In genomic region chr4:152574266-152574665, GRCm38 (mm10) we compare ENCODE assay signal across 18 mouse cellular contexts.
A peak's percentile ranks its signal among the peaks of the same experiment; 100 is the strongest.
DNase-seq lines count a peak whose midpoint lies in the region; ATAC-seq lines count a peak whose summit lies in the region.
"Had no signal": no experiment of that assay in that cellular context is flagged by ENCODE, and none has a peak within 500 bp of the region (broad histone marks: within the 10 kb centered on the region; RNA-seq: fewer than 3 reads in every experiment).

No protein-coding gene starts in this region.

- WGBS in kidney, embryonic 15.5 days, result 31% methylated on average over 12 of the region's 12 CpGs
- 58% methylated on average over 12 of the region's 12 CpGs for WGBS in midbrain, embryonic 10.5 days
- WGBS in midbrain, embryonic 16.5 days, result 61% methylated on average over 12 of the region's 12 CpGs

- H3K9me3 ChIP-seq in kidney, embryonic 15.5 days (replicated peaks), result no peaks in the 10 kb centered on the region
- no peaks in the 10 kb centered on the region for H3K9me3 ChIP-seq in midbrain, embryonic 10.5 days (replicated peaks)
- no peaks in the 10 kb centered on the region for H3K9me3 ChIP-seq in midbrain, embryonic 16.5 days (replicated peaks; ENCODE audit: control insufficient read depth, low read length, poor library complexity, severe bottlenecking)
- H3K9me3 ChIP-seq: embryonic facial prominence, embryonic 10.5 days; forebrain, embryonic 13.5 days; heart, embryonic 12.5 days; hindbrain, embryonic 10.5 days had no signal

- peak; percentile 73 for ATAC-seq in kidney, embryonic 15.5 days (replicated peaks; ENCODE audit: low FRiP score)
- no peak for ATAC-seq in midbrain, embryonic 16.5 days
- ATAC-seq: activated CD4-positive, CD25-positive, alpha-beta regulatory T cell, adult 4 months; forebrain, embryonic 13.5 days; forebrain, postnatal 0 days had no signal

- H3K4me1 ChIP-seq in kidney, embryonic 15.5 days, result peaks cover 6% of the 10 kb centered on the region; the same call in 1 of the 2 replicates
- peaks cover 9% of the 10 kb centered on the region for H3K4me1 ChIP-seq in midbrain, embryonic 10.5 days
- H3K4me1 ChIP-seq in midbrain, embryonic 16.5 days (ENCODE audit: control insufficient read depth, insufficient read depth, low read length), result peaks cover 2% of the 10 kb centered on the region; the same call in 1 of the 2 replicates
- H3K4me1 ChIP-seq: forebrain, embryonic 13.5 days; heart, embryonic 12.5 days had no signal

- no peak overlapping the region for H3K27ac ChIP-seq in kidney, embryonic 15.5 days
- peak overlapping the region; percentile 49; the same call in 1 of the 2 replicates for H3K27ac ChIP-seq in midbrain, embryonic 10.5 days (replicated peaks)
- no peak overlapping the region for H3K27ac ChIP-seq in midbrain, embryonic 16.5 days (ENCODE audit: low read length)
- H3K27ac ChIP-seq: embryonic facial prominence, embryonic 10.5 days; forebrain, embryonic 13.5 days; hindbrain, embryonic 10.5 days; hindbrain, embryonic 14.5 days had no signal

- H3K9ac ChIP-seq in kidney, embryonic 15.5 days, result no peak overlapping the region
- H3K9ac ChIP-seq in midbrain, embryonic 16.5 days (ENCODE audit: low read depth, low read length), result no peak overlapping the region
- H3K9ac ChIP-seq: forebrain, embryonic 13.5 days; forebrain, postnatal 0 days; heart, embryonic 12.5 days; hindbrain, embryonic 14.5 days had no signal

- H3K4me3 ChIP-seq in kidney, embryonic 15.5 days (replicated peaks), result no peak overlapping the region
- H3K4me3 ChIP-seq in midbrain, embryonic 10.5 days, result no peak overlapping the region
- no peak overlapping the region for H3K4me3 ChIP-seq in midbrain, embryonic 16.5 days (ENCODE audit: low read depth, low read length)
- H3K4me3 ChIP-seq: embryonic facial prominence, embryonic 10.5 days; forebrain, embryonic 13.5 days; heart, embryonic 12.5 days; hindbrain, embryonic 10.5 days had no signal

- peaks cover 12% of the 10 kb centered on the region for H3K27me3 ChIP-seq in kidney, embryonic 15.5 days
- H3K27me3 ChIP-seq in midbrain, embryonic 10.5 days (ENCODE audit: low read depth, poor library complexity, severe bottlenecking), result 0 out of 2 replicates have a peak, but pooled peaks cover 3% of the 10 kb centered on the region
- H3K27me3 ChIP-seq in midbrain, embryonic 16.5 days (ENCODE audit: control insufficient read depth, insufficient read depth, low read depth, low read length), result no peaks in the 10 kb centered on the region

- H3K4me2 ChIP-seq in kidney, embryonic 15.5 days, result no peak overlapping the region
- no peak overlapping the region for H3K4me2 ChIP-seq in midbrain, embryonic 16.5 days (ENCODE audit: low read length)
- H3K4me2 ChIP-seq: forebrain, embryonic 13.5 days; heart, embryonic 12.5 days; hindbrain, embryonic 14.5 days had no signal

- H3K36me3 ChIP-seq in kidney, embryonic 15.5 days, result no peaks in the 10 kb centered on the region
- H3K36me3 ChIP-seq in midbrain, embryonic 10.5 days, result no peaks in the 10 kb centered on the region
- no peaks in the 10 kb centered on the region for H3K36me3 ChIP-seq in midbrain, embryonic 16.5 days (ENCODE audit: control insufficient read depth, insufficient read depth, low read length)
- H3K36me3 ChIP-seq: embryonic facial prominence, embryonic 10.5 days; heart, embryonic 12.5 days; hindbrain, embryonic 10.5 days had no signal

- DNase-seq in kidney, adult 9 months, result no peak
- no peak for DNase-seq in midbrain, embryonic 10.5 days (ENCODE audit: low spot score)
- DNase-seq in ES-CJ7 (ENCODE audit: low read depth, low spot score) (peak; percentile 17), ZHBTc4 (ENCODE audit: low read depth, low spot score) (peak; percentile 67)
- DNase-seq in spleen, postnatal 36 days (ENCODE audit: low spot score in 2 of 2), result no peak
- no peak for DNase-seq in layer of hippocampus, postnatal 36 days
- DNase-seq: adrenal gland, postnatal 14 days; cerebellum, adult 2 months; forebrain, postnatal 0 days; gastrocnemius, postnatal 14 days had no signal

Comparison
In these comparisons a context has a peak if more than half of its experiments do, and no peak if none do; other contexts are left out.
1. DNase-seq: peak in ES-CJ7 (single experiment) and ZHBTc4 (single experiment); none in kidney, adult 9 months (single experiment), midbrain, embryonic 10.5 days (single experiment), spleen, postnatal 36 days (0 of 2) and layer of hippocampus, postnatal 36 days (0 of 2).